Mouse (Mus musculus) skeletal muscle tissue, postnatal 0 days (tissue): Measurements from ENCODE around the gene Gnat3. TPM values are rescaled to one million over a fixed set of nuclear protein-coding genes. Genes with fewer than 3 reads are reported as not detected.

Source experiments
- polyA plus RNA-seq: library from polyadenylated mRNA; unstranded; fragments of >200 nt; fragmentation: Nextera tagmentation; extraction: Ambion mirVana; gene quantifications from 2 replicates; pipeline ENCODE4 v1.2.1, GENCODE M21; 2015

Gnat3 gene
- polyA plus RNA-seq: 0.22 and 0.41 TPM in 2 replicates

GRCm38 (mm10) chr5:17962249-17962648, at the start of gene Gnat3:
Gene Gnat3 (plus strand): TSS chr5:17962549.

Other genes with a start within 250 kb of the Gnat3 start
- gene Cd36, start 73.7 kb upstream of the Gnat3 start, polyA plus RNA-seq: 364 and 425 TPM in 2 replicates